Mouse (Mus musculus): Measurements from ENCODE around the gene Ywhae.
"Not testable (repeated sequence)": the region's sequence is repeated elsewhere in the genome, so short reads cannot be mapped to it uniquely, and the experiment has no call there.

Gene Ywhae

DNA sequence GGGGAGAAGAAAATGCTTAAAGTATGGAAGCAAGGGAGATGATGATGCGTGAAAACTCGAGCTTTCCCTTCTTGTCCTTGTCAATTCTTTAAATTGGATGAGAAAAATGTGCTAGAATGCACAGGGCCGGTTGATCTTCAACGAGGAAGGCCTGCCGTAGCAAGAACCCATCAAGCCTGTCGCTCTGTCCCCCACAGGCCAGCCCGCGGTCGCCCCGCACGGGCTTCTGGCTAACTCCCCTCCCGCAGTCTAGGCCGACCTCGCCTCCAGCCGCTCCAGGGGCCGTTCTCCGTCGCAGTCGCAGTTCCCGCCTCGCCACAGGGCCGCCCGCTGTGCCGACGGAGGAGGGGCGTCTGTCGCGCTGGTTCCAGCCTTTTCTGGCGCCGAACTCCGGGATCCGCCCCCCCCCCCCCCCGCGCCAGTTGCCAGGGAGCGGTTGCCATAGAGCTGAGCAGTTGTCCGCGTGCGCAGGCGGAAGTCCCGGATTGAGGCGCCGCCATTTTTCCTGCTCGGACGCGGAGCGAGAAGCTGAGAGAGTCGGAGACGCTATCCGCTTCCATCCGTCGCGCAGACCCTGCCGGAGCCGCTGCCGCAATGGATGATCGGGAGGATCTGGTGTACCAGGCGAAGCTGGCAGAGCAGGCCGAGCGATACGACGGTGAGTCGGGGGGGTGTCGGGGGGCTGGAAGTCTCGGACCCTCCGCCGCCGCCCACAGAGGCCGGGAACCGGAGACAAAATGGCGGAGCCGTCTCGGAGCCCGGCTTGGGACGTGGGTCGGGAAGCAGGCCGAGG is at the start of gene Ywhae:
Gene Ywhae (plus strand): TSS at position 436 of the 793 bp plus-strand sequence.
- DNase-seq = peak; percentile 98

DNA sequence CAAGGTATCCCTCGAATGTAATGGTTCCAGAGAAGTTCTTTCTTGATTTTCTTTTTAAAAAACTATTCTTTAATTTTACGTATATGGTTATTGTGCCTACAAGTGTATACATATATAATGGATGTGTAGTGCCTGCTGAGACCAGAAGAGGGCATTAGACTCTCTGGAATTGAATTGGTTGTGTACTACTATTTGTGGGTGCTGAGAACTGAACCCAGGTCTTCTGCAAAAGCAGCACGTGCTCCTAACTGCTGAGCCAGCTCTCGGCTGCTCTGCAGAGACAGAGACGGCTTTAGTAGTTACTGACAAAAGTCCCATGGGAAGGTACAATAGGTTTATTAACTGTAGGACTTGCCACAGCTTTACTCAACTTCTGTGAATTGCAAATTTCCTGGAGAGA is 48.2 kb upstream of the Ywhae start:
- no peak for DNase-seq

DNA sequence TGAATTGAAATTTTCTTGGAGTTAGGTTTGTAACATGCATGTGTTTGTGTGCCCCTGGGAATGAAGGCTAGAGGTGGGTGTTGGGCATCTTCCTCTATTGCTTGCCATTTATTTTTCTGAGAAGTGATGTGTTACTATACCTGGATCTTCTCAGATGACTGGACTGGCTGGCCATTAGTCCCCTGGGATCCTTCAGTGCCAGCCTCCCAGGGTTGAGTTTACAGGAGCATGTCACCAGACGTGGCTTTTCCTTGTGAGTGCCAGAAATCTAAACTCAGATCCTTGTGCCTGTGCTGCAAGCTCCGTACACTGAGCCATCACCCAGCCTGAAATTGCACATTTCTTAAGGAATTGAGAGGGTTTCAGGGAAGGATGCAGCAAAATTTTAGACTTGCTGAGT is 47.7 kb upstream of the Ywhae start:
- no peak for DNase-seq

DNA sequence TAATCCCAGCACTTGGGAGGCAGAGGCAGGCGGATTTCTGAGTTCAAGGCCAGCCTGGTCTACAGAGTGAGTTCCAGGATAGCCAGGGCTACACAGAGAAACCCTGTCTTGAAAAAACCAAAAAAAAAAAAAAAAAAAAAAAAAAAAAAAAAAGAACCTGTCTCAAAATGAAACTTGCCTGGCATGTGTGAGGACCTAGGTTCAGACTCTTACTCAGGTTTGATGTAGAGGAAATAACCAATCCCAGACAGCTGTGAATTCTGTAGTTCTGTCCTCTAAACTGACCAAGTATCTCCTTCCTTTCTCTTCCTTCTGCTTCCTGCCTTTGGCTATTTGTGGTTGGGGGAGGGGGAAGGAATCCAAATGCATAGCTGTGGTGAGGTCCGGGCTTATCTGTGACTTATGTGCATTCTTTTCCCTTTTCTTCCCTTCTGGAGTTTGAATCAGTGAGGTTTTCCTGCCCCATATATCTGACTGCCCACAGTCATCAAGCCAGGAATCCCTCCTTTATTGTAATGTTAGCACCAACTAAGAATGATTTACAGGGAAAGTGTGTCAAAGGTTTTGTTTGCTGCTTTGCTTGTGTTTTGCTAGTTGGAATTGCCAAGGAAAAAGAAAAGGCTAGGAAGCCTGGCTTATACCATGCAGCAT is 45.2 kb upstream of the Ywhae start:
- no peak for DNase-seq

DNA sequence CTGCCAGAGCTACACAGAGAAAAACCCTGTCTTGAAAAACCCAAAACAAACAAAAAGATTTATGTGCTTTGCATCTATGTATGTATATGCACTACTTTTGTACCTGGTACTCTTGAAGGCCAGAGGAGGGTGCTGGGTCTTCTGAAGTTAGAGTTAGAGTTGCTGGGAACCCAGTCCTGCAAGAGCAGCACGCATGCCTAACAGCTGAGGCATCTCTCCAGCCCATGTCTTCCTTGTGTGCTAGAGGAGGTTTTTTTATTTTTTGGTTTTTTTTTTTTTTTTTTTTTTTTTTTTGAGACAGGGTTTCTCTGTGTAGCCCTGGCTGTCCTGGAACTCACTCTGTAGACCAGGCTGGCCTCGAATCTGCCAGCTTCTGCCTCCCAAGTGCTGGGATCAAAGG is 44.5 kb upstream of the Ywhae start:
- no peak for DNase-seq

DNA sequence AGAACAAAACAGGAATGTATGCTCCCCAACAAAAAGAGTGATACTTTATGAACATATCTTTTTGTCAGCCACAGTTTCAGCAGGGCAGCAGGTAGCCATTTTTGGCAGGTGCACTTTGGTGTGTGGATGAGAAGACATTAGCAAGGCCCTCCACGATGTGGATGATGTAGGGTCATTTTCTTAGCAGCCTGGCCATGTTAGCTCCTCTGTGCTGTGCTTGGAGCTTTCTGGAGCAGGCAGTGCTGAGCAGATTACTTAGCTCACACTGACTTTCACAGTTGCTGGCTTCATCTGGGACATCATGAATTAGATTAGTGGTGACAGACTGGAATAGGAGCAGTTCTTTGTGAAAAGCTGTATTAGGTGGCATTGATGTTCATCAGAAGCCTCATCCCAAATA is 42.7 kb upstream of the Ywhae start:
- no peak for DNase-seq

DNA sequence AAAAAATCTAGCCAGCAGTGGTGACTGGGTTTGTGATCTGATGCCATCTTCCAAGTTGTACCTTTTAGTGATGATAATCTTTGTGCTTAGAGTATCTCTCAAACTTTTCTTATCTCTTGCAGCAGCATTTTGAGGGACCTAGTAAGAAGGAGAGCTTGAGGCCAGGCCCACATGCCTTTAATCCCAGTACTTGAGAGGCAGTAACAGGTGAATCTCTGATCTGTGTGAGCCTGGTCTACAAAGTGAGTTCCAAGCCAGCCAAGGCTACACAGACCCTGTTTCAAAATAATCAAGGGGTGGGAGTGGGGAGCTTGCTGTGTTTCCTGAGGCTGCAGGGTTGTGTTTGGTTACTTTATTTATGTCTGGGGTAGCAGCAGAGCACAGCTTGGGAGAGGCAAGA is 41.6 kb upstream of the Ywhae start:
- DNase-seq = no peak

DNA sequence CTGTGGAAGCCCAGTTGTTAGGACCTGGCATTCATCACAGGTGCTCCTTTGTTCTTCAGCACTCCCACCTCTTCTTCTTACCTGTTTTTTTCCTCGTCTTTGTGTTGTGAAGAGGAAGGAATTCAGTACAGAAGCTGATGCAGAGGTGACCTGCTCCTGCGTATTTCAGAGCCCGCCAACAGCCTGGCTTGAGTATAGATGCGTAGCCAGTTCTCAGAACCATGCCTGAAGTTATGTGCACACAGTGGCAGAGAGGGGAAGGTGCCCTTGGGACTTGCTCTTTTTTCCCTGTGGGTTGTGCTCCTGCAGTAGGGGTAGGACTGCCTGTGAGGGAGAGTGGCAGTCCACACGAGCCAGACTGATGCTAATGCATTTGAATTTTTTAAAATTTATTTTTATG is 39.1 kb upstream of the Ywhae start:
- no peak for DNase-seq

DNA sequence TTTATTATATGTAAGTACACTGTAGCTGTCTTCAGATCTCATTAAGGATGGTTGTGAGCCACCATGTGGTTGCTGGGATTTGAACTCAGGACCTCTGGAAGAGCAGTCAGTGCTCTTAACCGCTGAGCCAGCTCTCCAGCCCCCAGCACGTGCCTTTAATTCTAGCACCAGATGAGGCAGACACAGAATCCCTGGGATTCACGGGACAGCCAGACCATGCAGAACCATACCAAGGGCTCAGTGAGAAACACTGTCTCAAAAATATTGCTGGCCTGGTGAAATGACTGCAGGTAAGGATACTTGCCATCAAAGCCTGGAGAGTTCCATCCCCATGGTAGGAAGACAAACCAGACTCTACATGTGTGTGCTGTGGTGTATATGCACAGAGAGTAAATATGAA is 35.2 kb upstream of the Ywhae start:
- DNase-seq = not testable (repeated sequence)

DNA sequence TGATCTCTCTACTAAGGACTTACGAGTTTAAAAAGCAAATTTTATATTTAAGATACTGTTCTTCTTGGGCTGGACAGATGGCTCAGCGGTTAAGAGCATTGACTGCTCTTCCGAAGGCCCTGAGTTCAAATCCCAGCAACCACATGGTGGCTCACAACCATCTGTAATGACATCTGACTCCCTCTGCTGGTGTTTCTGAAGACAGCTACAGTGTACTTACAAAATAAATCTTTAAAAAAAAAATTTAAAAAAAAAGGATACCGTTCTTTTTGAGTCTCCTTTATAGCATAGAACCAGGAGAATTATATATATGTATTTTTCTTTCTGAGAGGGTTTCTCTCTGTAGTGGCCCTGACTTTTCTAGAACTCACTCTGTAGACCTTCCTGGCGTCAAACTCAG is 32.1 kb upstream of the Ywhae start:
- DNase-seq = no peak

DNA sequence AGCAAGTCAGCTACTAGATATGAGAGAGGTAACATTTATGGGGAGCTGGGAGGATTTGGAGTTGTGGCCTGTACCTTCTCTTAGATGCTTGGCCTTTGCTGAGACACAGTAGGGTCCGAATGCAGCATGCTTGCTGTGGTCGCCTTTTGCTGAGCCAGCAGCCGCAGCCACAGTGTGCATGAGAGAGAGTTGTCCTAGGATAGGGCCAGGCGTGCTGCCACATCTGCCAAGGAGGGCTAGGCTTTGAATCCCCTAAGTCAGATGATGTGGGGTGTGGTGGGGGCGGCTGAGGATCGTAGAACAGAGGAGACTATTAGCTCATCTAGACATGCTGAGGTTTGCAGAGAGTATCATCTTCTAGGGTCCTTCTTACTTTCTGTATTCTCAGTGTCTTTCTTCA is 29.9 kb upstream of the Ywhae start:
- no peak for DNase-seq

DNA sequence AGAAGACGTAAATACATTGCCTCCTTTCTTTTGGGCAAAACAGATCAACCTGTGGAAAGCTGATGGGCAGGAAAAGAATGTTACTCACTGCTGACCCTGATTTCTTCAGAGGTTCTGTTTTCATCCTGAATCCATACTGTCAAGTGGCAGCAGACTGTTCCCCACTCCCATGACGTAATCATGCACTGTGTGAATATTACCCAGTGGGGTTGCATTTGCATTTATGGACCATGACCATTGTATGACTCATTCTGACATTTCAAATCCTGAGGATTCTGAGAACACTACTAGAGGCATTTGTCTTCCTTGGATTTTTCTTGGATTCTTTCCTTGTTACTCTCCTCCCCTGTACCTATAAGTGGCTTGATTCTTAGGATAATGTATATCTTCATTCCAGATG is 28.9 kb upstream of the Ywhae start:
- no peak for DNase-seq

DNA sequence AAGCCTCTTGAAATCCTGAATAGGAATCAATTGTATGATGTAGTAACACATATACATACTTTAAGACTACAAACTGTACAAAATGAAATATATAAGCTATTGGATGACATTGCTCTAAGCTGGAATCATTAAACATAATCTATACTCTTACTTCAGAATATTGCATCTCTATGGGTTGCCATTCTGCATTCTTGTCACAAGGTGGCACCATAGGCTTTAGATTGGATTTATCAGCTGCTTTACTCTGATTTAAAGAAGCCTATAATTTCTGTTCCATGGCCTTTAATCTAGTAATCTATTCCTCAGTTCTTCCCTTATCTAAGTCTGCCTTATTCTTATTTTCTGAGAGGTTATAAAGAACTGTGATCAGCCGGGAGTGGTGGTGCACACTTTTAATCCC is 18.7 kb upstream of the Ywhae start:
- peak; percentile 51 for DNase-seq

DNA sequence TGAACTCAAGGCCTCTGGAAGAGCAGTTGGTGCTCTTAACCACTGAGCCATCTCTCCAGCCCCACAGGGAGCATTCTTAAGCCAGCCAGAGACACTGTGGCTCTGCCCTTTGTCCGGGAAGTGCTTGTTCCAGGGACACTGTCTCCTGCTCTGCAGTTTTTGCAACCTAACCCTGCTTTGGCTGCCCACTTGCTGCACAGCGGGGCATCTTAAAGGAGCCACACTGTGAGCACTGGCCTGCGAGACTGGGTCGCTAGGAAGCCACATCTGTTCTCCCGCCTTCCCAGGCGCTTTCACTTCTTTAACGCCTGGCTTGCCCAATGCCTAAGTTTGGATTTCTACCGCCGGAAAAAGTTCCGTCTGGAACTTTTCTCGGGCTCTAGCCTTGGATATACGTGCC is 17.1 kb upstream of the Ywhae start:
- DNase-seq = peak; percentile 17

DNA sequence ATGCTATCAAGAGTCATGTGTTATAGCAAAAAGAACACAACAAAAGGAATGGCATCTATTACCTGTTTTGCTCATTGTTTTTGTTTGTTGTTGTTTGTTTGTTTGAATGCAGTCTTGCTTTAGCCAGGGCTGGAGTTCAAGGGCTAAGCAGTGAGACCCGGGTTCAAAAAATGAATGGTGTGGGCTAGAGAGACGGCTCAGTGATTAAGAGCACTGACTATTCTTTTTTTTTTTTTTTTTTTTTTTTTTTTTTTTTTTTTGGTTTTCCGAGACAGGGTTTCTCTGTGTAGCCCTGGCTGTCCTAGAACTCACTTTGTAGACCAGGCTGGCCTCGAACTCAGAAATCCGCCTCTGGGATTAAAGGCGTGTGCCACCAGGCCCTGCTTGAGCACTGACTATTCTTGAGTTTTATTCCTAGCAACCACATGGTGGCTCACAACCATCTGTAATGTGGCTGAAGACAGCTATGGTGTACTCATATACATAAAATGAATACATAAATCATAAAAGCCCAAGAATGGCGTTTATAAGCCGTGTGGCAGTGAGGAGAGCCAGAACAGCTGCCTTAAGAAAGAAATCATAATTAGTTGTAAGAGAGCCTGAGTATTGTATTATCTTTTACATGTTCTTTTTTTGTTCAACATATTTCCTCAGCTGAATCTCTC is 15.9 kb upstream of the Ywhae start:
- no peak for DNase-seq

DNA sequence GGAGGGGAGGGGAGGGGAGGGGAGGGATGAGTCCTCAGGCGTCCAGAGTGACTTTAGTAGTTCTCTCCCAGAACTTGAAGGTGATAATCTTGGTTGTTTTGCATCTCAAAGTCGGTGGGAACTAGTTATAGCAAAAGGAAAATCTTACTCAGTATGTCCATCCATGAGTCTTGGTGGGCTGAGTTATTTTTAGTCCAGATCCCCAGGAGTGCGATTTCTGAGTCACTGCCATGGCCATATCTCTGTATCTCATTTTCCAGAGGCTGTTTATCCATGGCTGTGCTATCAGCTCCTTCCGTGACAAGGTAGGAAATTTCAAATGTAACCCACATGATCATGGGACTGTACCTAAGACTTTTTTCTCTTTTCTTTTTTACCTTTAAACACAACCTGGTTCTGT is 10.3 kb upstream of the Ywhae start:
- no peak for DNase-seq

DNA sequence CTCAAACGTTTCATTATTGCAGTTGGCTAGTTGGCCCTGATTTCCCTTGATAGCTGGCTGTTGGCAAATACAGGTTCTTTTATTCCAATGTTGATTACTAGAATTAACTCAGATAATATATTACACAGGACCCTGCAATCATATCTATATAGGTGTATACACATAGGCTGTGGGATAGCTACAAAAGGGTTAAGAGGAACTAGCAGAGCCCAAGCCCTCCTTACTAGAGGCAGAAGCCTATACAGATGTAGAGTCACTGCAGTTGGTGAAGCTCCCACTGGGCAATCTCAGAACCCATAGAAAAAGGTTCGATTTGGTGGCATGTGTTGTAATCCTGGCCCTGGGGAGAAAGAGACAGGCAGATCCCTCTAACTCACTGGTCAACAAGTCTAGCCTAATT is 5.5 kb upstream of the Ywhae start:
- DNase-seq = no peak

DNA sequence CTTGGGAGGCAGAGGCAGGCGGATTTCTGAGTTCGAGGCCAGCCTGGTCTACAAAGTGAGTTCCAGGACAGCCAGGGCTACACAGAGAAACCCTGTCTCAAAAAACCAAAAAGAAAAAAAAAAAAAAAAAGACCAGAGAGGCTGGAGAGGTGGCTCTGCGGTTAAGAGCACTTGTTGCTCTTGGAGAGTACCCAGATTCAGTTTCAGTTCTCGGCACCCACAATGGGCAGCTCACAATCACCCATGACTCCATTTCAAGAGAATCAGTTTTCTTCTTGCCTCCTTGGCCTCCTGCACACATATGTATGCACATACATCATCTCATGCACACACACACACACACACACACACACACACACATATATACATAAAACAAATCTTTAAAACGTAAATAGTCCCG is 5.0 kb upstream of the Ywhae start:
- not testable (repeated sequence) for DNase-seq

DNA sequence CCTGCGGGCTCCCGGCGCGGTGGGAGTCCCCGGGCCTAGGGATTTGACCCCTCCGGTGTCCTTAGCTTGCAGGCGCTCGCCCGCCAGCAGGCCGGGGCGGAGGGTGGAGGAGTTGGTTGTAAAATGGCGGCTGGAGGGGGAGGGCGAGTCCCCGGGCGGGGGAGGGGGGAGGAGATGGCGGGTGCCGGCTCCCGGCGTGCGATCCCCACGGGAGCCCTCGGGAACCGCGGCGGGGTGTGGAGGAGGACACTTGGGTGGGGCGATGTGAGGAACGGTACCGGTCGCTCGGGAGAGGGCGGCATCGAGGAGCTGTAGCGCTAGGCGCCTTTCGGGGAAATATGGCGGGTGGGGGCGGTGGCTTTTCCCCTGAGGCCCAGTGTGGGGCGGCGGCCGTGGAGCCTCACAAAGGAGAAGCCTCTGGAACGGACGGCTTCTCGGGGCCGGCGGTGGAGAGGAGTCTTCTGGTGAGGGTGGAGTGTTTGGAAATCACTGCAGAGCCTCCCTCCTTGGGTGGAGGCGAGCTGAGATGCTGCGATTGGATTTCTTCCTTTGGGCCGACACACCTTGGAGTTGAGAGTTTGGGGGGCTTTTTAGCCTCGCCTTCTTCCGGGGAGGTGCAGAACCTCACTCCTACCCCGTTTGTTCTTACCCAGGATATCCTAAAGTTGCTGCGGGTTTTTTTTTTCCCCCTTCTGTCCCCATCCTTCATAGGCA is 715 bp downstream of the Ywhae start:
- no peak for DNase-seq

DNA sequence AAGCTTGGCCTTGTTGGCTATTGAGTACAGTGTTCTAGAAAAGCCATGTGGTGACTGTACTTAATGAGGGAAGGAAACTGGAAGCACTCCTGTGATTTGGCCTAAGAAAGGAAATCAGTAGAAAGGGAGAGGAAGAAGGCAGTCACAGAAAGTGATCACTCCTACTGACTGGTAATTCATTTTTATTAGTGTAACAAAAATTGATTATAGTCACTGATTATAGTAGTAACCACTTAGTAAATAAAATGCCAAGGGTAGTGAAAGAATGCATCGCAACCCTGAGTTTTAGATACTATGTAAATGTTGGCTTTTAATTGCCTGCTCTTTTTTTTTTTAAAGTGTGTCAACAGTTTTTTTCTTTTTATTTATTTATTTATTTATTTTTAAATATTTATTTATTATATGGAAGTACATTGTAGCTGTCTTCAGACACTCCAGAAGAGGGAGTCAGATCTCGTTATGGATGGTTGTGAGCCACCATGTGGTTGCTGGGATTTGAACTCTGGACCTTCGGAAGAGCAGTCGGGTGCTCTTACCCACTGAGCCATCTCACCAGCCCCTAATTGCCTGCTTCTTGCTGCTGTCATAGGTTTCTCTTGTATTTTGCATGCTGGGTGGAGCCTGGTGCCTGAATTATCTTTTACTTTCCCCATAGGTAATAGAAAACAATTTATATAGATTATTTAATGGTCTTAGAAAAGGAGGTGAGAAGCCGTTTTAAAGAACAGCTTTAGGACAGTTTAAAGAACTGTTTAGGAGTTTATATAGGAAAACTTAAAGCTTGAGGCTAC is 3.0 kb downstream of the Ywhae start:
- no peak for DNase-seq

DNA sequence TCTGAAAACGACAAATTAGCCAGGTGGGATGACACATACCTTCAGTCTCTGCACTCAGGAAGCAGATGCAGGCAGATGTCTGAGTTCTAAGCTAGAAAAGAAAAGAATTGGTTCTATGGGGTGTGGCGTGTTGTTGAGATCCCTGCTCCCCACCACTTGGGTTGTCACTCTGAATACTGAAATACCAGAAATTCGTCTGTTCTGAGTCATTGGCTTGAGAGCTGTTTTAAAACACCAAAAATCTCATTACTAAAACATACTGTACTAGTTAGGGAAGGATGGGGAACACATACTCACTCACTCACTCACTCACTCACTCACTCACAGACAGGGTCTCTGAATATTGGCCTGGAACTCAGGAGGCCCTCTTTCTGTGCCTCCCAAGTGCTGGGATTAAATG is 4.3 kb downstream of the Ywhae start:
- no peak for DNase-seq

DNA sequence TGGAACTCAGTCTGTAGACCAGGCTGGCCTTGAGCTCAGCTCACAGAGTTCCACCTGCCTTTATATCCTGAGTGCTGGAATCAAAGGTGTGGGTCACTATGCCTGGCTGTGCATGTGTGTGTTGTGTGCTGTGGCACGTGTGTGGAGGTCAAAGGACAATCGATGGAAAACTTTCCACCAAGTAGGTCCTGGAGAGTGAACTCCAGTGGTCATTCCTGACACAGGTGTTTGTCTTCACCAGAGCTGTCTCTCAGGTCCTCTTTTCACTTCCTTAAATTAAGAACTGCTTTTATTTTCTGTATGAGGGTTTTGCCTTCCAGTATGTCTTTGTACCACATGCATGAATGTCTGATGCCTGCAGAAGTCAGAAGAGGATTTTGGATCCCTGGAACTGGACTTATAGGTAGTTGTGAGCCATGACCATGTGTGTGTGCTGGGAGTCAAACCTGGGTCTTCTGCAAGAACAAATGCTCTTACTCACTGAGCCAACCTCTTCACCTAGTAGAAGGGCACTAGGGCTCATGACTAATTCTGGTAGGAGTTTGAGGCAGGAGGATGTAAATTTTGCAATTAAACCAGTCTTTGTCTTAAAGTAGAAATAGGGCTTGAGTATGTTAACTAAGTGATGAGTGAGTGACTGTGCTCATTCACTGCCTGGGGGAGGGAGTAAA is 5.3 kb downstream of the Ywhae start:
- no peak for DNase-seq

Measured in retina, postnatal 1 day (tissue).